Mouse (Mus musculus): ENCODE results near the gene Dhx57. TPM values are rescaled to one million over a fixed set of nuclear protein-coding genes. Genes with fewer than 3 reads are reported as not detected.
A peak's percentile ranks its signal among the peaks of the same experiment; 100 is the strongest.
"Not testable (repeated sequence)": the region's sequence is repeated elsewhere in the genome, so short reads cannot be mapped to it uniquely, and the experiment has no call there.

Dhx57 gene
- polyA plus RNA-seq, 1 experiment = 31.5 TPM

DNA sequence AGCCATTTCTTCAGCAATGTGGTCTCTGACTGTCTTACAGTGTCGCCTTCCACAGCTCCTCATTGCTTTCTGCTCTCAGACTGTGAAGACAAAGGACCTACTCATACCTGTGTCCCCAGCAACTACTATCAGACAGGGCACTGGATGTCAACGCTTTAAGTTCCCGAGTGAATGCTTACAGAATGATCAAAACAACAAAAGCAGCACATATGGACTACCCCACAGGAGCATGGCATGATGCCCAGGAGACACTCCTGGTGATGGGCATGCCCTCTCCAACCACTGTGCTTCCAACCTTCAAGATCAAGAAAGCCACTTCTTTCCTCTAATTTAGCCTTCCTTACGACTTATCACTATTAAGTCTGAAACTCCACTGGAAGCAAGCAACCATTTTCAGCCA is 23.2 kb downstream of the Dhx57 start:
- DNase-seq (ENCODE audit: extremely low spot score in 1 of 2, low spot score in 1 of 2) = no peak

DNA sequence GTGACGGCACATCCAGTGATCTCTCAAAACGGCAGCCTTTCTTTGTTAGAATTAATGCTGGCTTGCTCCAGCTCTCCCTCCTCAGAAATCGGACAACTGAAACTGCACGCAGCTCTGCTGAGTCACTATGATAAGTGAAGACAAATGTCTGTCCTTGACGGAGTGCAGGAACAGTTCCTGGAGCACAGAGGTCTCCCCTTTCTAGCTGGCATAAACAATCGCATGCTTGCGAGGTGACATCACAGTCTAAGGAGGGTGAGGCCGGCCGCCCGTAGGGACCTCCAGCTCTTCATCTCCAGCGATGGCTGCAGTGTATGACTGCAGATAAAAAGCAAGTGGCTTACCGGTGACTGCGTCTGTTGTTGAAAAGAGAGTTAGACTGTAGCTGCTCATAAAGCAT is 35.1 kb downstream of the Dhx57 start:
- DNase-seq (ENCODE audit: extremely low spot score in 1 of 2, low spot score in 1 of 2) = no peak

DNA sequence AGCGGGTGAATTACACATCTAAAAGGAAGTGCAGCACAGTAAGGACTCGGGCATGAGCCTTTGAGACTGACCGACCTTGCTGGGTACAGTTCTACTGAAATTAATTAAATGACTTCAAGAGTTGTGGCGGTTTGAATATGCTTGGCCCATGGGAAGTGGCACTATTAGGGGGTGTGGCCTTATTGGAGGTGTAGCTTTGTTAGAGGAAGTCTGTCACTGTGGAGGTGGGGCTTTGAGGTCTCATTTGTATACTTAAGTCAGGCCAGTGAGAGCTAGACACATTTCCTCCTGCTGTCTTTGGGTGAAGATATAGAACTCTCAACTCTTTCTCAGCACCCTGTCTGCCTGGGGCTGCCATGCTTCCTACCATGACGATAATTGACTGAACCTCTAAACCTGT is 35.9 kb downstream of the Dhx57 start:
- DNase-seq (ENCODE audit: extremely low spot score in 1 of 2, low spot score in 1 of 2) = no peak

DNA sequence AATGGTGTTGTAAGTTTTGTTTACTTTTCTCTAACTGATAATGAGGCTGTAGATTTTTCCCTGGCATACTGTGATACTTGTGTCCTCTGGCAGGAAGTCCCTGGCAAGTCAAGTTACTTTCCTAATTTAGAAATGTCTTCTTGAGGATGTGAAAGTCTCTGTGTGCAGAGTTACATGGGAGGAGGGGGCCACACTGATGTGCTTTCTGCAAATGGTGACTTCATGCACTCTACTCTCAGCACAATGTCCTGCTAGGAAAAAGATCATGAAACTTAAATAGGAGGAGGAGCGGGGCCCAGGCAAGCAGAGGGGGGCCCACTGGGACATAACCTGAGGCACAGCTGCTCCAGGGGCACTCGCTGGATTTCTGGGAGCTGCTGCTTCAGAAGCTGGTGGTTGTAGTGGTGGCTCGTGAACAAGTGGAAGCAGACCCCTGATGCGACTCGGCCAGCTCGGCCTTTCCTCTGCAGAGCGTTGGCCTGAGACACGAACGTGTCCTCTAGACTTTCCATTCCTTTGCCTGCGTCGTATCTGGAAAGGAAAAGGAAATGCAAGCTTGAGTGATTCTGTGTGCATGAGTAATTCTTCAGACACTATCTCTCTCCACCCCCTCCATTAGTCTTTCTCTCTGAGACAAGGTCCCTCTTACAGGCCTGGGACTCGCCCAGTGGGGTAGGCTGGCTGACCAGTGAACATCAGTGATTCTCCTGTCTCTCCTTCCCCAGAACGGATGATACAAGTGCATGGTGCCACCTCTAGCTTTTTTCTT is 37.3 kb downstream of the Dhx57 start:
- no peak for DNase-seq (ENCODE audit: extremely low spot score in 1 of 2, low spot score in 1 of 2)

DNA sequence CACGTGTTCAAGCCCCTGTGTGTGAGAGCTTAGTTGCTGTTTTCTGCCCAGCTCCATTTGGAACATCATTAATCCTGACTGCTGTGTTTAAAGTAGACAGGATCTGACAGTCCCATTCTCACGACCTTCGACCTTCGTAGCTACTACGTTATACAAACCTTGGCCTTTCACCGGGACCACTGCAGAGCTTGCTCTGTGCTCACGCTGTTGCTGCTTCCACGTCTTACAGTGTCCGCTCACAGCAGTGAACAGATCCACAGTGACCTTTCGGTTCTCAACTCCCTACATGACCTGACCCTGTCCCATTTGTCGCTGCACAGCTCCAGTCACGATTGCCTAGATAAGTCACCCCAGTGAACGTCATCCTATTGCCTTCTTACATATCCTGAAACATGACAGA is 47.2 kb downstream of the Dhx57 start:
- DNase-seq (ENCODE audit: extremely low spot score in 1 of 2, low spot score in 1 of 2) = no peak

DNA sequence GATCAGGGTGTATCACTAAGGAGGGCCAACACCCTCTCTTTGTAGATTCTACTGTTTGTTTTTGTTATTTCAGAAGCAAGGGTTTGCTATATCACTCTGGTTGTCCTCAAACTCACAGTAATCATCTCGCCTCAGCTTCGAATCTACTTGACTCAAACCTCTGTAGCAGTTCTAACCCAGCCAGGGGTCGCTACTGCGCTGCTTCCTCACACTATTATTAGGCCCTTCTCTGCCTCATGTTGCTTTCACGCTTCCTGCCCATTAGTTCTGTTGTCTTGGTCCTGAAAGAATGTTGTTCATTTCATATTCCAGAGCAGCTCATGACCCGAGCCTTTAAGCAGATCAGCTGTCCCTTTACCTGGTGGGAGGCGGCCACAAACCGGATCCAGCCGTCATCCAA is 48.7 kb downstream of the Dhx57 start:
- no peak for DNase-seq (ENCODE audit: extremely low spot score in 1 of 2, low spot score in 1 of 2)

DNA sequence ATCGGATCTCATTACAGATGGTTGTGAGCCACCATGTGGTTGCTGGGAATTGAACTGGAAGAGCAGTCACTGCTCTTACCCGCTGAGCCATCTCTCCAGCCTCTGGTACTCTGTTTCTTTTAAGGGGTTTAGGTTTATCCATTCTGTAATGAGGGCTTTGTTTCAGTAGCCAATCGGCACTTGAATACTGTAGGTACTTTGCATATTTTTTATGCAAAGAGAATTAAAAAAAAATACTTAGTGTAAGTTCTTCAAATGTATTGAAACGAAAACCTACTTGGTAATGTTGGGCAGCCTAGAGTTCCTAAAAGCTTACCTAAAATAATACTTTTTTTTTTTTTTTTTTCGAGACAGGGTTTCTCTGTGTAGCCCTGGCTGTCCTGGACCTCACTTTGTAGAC is 52.8 kb downstream of the Dhx57 start:
- DNase-seq (ENCODE audit: extremely low spot score in 1 of 2, low spot score in 1 of 2) = no peak

DNA sequence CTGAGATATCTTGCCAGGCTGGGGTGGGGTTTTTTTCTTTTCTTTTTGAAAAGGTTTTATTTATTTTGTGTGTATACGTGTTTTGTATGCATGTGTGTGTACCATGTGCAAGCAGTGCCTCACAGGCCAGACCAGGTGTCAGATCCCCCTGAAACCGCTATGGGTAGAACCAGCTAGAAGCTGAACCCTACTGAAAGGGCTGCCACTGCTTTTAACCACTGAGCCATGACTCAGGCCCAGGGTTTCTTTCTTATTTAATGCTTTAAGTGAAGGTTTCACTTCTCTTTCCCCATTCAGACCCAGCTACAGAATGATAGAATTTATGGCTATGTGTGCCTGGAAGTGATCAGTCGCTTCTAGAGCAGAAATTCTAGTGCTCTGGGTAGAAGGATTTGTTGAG is 53.5 kb downstream of the Dhx57 start:
- DNase-seq (ENCODE audit: extremely low spot score in 1 of 2, low spot score in 1 of 2) = no peak

DNA sequence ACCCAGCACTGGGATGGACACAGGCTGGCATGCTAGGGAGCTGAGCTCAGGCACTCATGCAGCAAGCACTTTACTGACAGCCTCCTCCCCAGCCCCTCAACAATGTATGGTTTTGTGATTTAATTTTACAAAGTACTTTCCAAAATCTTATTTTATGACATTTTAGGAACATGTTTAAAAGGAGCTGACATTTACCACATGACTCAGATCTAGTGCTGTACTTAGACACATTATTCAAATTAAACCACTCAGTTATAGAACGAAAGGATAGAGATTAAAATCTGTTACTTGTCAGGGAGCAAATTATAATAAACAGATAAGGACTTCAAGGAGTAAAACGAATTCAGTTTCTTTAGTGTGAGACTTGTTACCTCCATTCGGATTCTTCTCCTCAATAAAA is 54.8 kb downstream of the Dhx57 start:
- DNase-seq (ENCODE audit: extremely low spot score in 1 of 2, low spot score in 1 of 2) = peak in 1 of 2 experiments; percentile 23

DNA sequence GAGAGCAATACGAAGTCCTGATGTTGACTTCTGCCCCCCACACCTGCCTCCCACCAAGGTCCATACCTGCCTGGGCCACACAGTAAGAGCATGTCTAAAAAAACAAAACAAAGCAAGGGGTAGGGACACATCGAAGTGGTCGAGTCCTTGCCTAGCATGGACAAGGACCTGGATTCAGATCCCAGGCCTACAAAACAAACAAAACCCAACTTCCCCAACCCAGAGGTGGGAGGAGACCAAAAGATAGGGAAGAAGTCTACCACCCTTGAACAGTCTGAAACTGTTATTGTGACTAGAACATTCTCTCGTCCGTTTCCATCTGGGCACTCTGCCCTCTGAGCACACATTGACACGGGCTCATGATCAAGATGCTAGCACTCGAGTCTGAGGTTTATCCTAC is 55.9 kb downstream of the Dhx57 start:
- DNase-seq (ENCODE audit: extremely low spot score in 1 of 2, low spot score in 1 of 2) = no peak

DNA sequence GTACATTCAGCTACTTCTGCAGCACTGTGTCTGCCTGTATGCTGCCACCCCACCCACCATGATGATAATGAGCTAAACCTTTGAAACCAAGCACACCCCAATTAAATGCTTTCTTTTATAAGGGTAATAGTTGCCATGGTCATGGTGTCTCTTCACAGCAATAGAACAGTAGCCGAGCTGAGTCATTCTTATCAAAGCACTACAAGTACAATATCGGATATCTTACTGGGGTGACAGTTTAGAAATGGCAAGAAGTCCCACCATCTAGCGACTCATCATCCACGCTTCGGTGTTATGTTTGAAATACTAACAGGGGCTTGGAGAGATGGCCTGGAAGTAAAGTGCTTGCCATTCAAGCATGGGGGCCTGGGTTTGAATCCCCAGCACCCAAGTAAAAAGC is 56.4 kb downstream of the Dhx57 start:
- DNase-seq (ENCODE audit: extremely low spot score in 1 of 2, low spot score in 1 of 2) = no peak

DNA sequence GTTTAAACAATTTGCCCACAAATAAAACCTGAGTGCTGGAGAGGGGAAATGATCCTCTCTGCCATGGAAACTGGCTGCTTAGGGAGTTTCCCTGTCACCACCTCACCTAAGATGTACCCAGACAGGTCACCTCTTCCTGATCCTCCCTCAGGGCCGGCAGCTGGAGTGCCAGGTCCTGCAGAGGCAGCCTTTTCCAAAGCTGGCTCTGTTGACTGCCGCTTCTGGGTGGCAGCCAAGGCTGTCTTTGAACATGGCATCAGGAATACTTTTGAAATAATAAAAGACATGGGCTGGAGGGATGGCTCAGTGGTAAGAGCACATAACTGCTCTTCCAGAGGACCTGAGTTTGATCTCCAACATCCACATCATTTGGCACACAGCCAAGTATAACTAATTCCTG is 60.9 kb downstream of the Dhx57 start:
- DNase-seq (ENCODE audit: extremely low spot score in 1 of 2, low spot score in 1 of 2) = no peak

DNA sequence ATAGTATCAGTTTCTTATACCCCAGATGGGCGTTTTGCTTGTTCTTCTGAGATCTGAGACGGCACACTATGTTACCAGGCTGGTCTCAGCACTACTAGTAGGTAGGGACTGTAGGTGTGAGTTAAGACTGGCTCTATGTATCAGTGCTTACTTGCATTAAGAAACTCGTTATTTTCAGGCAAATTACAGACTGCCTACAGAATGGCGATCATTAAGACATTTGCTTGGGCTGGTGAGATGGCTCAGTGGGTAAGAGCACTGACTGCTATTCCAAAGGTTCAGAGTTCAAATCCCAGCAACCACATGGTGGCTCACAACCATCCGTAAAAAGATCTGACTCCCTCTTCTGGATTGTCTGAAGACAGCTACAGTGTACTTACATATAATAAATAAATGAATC is 65.1 kb downstream of the Dhx57 start:
- DNase-seq (ENCODE audit: extremely low spot score in 1 of 2, low spot score in 1 of 2) = not testable (repeated sequence)

DNA sequence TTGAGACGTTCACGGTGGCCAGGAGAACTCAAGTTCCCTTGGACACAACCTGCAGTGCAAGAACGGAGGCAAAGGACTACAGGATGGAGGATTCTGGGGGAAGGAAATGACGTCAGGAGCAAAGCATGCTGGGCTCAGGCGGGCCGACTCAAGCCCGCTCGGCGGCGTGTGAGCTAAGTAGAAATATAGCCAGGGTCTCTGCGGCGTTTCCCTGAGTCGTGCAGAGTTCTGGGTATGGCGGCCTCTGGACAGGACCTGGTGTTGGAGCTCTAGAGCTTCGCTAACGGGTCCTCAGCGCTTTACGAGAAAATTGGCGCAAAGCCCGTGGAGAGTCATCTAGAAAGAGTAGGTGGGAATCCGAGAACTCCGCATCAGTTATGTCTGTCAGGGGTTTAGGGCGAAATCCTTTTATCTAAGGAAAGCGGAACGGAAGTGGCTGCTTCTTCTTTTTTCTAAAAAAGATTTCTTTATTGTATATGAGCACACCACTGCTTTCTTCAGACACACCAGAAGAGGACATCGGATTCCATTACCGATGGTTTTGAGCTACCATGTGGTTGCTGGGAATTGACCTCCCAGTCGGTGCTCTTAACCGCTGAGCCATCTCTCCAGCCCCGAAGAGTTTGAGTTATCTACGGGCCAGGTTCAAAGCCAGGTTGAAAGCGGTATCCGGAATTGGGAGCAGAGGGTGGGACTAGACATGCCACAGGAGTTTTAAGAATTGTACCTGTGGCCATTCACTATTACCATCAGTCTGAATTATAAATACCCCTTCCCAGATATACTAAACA is 65.8 kb downstream of the Dhx57 start, which contains the start of gene Gemin6:
Gene Gemin6, plus strand, starts transcription at position 116 of the 791 bp plus-strand sequence.
- DNase-seq (ENCODE audit: extremely low spot score in 1 of 2, low spot score in 1 of 2) = peak; percentile 87 to 95

DNA sequence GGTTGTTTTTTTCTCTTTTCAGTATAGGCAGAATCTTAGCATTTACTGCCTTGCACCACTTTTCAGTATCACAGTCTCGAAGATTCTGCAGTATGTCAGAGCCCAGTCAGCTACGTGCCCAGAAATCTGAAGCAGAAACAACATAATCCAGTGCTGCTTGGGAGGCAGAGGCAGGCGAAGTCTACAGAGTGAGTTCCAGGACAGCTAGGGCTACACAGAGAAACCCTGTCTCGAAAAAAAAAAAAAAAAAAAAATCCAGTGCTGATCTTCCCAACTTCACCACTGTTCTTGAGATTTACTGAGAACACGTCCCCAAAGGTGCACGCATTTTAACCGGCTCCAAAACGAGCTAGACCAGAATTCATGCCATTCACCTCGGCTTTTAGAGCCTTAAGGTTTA is 66.4 kb downstream of the Dhx57 start:
- no peak for DNase-seq (ENCODE audit: extremely low spot score in 1 of 2, low spot score in 1 of 2)

DNA sequence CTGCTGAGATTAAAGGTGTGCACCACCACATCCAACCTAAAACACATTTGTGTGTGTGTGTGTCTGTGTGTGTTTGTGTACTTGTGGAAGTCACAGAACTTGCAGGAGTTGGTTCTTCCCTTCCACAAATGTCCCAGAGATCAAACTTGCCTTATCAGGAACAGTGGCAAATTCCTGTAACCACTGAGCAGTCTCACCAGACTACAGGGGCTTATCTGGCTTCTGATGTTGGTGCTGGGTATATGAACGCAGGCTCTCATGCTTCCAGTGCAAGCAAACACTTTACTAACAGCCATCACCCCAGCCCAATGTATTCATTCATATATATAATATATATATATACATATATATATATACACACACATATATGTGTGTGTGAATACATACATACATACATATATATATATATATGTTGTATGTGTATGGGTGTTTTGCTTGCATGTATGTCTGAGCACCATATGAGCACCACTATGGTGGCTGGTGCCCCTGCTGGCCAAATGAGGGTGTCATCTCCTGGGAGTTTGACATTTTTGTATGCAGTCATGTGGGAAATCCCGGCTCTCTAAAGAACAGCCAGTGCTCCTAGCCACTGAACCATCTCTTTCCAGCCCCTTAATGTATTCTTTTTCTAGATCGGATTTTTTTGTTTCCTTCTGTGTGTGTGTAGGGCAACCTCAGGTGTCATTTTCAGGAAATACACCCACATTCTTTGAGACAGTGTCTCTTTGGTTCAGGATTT is 68.2 kb downstream of the Dhx57 start:
- DNase-seq (ENCODE audit: extremely low spot score in 1 of 2, low spot score in 1 of 2) = no peak

DNA sequence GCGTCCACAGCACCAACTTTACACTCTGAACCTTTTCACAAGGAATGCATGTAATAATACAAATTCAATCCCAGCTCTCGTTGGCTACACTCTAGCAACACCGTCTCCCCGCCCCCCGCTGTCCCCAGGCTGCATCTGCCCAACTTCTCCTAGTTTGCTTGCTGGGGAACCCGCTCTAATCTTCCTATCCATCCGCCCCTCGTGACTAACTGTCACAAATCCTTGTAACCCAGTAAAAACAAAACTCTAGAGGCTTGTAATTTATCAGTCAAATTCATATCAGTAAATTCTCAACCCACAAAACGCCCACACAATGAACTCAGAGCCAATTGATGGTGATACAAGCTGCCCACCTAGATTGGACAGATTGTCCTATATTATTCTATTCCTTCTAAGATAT is 69.1 kb downstream of the Dhx57 start:
- DNase-seq (ENCODE audit: extremely low spot score in 1 of 2, low spot score in 1 of 2) = no peak

DNA sequence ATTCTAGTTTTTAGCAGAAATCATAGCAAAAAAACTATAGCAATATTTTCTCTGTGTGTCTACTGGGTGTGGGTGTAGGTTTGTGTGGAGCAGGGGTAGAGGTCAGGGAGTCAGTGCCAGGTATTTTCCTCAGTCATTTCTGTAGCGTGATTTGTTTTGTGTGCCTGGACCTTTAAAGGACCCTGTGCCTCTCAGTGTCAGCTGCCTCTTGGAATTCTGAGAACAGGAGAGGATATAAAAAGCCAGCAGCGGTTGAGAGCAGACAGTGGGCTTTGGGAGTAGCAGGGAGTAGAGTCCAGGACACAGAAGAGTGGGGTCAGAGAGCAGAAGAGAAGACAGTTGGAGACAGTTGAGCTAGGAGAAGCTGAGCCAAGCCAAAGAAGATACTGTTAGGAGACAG is 70.1 kb downstream of the Dhx57 start:
- DNase-seq (ENCODE audit: extremely low spot score in 1 of 2, low spot score in 1 of 2) = no peak

DNA sequence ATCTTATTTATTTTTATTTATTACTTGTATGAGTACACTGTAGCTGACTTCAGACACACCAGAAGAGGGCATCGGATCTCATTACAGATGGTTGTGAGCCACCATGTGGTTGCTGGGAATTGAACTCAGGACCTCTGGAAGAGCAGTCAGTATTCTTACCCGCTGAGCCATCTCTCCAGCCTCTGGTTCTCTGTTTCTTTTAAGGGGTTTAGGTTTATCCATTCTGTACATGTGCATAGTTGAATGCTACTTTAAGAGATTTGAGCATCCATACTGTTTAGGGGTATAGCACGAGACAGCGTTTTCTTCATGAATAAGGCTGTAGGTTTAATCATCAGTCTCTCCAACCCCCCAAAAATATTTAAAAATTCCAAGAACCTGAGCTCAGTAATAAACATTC is 76.3 kb downstream of the Dhx57 start:
- not testable (repeated sequence) for DNase-seq (ENCODE audit: extremely low spot score in 1 of 2, low spot score in 1 of 2)

DNA sequence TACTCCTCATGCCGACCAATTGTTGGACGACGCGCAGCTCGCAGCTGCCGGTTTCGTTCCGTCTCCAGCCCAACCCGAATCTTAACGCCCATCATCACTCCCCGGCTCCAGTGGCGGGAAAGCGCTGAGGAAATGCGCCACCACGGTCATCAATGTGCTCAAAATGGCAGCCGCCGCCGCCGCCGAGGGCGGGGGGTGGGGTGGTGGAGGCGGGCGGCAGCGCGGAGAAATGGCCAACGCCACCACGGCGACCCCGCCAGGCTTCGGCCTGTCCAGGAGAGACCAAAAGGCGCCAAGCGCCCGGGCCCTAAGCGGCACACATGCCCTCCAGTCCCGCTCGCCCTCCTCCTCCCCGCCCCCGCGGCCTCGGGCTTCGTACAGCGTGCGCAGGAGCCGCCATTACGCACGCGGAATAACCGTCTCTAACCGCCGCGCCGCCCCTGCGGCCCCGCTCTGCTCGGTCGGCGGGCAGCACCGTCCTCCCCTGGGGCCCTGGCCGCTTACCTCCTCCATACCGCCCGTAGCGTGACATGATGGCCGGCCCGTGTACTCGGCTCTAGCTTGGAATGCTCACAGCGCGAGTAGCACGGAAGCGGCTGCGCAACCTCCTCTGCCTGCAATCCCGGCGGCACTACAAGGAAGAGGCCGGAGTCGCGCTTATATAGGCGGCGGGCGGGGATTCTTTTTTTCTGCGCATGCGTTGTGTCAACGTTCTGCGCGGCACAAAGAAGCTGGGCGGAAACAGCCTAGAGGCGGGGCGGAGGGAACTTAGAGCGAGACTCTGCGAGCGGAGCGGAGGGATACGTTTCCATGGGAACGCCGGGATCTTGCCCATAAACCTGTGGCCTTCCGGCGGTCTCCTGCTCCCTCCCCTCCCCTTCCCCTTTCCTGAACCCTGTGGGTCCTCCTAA is 83.3 kb downstream of the Dhx57 start, which contains the start of the genes Srsf7 and Ttc39d:
Gene Srsf7, minus strand, starts transcription at position 637 of the 911 bp plus-strand sequence.
Gene Ttc39d, plus strand, starts transcription at position 790 of the 911 bp plus-strand sequence.
- peak; percentile 96 to 99 for DNase-seq (ENCODE audit: extremely low spot score in 1 of 2, low spot score in 1 of 2)

Measured in frontal cortex, adult 2 months (tissue).